Mouse (Mus musculus): ENCODE data around the gene Asxl2.

- TF ChIP-seq CTCF (IDR thresholded peaks at IDR 0.05; ENCODE audit: control insufficient read depth, insufficient read depth, insufficient replicate concordance, low read depth, low read length), result no peak
- TF ChIP-seq POLR2A (IDR thresholded peaks at IDR 0.05; ENCODE audit: control insufficient read depth, low read depth, low read length), result no peak
These were observed 20.1 kb upstream of the Asxl2 start for GRCm38 (mm10) chr12:3406585-3406984.

Measured in testis, adult 2 months (tissue).